Mouse (Mus musculus) cerebral cortex, adult 2 months (tissue): ENCODE data around the gene Rbm3.

ENCODE experiments used
- WGBS: fragments of 180-500 bp; shearing (Covaris S2); methylation state at CpG from one replicate; pipeline ENCODE4 v1.1.7; 2018; 5-methylcytosine and 5-hydroxymethylcytosine counted together

Gene Rbm3

DNA sequence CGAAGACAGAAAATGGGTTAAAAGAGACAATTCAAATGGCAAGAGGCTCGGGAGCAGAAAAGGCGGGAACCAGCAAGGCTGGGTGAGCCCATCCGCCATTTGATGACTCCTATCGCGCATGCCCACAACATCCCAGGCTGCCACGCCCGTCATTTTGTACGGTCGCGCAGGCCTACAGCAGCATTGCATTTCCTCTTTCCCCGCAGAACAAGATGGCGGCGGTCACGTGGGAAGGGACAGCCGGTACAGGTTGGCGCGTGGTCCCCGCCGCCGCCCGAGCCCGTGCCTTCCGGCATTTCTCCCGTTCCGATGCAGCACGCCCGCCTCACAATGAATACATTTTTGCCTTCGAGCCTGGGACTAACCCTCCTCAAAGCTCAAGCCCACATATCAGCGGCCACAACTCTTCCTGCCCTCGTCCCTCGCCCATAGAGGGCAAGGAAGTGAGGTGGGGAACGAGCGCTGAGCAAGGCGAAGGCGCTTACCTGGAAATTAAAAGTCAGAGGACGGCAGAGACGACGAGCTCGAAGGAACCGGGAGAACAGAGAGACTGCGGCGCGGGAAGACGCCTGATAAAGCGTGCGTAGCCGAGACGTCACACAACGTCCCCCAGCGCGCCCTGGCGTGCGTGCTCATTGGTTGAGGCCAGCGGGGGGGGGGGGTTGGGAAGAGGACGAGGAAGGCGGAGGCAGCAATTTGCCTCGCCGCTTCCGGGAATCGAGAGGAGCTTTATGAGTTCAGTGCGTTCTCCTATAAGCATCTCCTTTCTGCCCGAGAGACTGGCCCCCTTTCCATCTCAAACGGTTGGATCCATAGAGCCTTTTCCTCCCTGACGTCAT lies at the start of gene Rbm3:
Rbm3 (minus strand) TSS at position 728 of the 839 bp plus-strand sequence.
- WGBS = 2% methylated on average over 62 of the region's 65 CpGs

DNA sequence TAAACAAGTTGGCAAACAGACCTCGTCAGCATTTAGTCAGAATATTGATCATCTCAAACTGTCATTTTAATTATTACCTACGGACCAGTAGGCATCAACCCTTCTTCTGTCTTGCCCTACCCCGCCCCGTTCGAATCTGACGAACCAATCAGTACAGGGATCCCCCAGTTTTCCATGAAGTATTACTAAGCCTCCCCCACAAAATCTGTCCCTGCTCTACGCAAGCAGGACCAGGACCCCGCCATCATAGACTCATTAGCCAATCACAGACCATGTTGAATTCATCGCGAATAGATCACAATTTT lies 47.7 kb upstream of the Rbm3 start, which contains the start of gene Ebp:
Ebp (minus strand) TSS at position 94 of the 305 bp plus-strand sequence.
- 4% methylated on average over 10 of the region's 10 CpGs for WGBS

DNA sequence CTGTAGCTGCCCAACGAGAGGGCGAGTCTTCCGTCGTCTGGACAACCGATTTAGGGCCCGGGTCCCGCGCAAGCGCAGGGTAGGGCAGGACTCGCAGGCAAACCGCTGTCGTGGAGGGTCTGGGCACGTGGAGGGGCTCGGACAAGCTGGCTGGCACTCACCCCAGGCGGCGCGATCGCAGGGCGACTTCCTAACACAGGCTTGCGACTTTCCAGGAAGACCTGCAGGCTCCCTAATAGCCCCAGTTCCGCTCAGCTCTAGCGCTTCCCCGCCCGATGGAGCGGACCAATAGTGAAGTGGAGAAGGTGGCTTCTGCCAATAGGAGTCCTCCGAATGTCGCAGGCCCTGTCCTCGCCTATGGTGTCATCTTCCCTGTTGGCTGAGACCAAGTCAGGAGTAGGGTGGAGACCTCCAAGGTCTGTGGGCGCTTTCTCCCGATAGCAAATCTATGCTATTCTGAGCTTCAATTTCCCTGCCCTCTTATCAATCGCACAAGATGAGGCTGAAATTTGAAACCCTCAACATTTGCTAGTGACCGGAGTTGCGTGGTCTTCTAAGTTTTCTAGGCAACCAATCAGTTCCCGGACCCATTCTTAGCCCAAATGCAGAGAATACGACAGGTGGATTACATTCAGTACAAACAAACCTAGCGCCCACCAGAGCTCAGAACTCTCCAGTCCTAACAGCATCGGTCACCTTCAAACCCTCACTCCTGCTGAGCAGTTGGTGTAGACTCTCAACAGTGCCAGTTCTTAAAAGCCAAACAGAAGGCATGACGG lies 47.1 kb upstream of the Rbm3 start:
- 6% methylated on average over 38 of the region's 38 CpGs for WGBS

DNA sequence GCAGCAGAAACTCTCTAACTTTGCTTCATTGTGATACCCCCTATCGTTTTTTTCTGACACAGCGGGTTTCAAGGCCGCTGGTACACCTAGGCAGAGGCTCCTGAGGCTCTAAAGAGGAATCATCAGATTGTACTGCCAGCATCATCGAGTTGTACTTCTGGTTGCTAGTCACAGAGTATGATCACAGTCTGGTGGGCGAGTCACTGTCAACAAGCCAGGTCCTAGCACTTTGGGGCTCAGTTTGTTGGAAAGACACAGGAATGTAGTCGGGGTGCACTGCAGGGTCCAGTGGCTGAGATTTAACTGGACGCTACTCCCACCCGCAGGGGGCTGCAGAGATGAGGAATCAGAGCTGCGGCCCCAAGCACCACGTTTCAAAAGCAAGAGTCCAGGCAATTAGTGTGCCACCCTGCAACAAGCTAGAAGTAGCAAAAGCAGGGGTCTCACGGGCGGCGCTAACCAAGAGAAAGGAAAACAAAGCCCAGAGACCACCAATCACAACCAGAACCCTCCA lies 46.5 kb upstream of the Rbm3 start:
- WGBS = 1% methylated on average over 13 of the region's 13 CpGs

DNA sequence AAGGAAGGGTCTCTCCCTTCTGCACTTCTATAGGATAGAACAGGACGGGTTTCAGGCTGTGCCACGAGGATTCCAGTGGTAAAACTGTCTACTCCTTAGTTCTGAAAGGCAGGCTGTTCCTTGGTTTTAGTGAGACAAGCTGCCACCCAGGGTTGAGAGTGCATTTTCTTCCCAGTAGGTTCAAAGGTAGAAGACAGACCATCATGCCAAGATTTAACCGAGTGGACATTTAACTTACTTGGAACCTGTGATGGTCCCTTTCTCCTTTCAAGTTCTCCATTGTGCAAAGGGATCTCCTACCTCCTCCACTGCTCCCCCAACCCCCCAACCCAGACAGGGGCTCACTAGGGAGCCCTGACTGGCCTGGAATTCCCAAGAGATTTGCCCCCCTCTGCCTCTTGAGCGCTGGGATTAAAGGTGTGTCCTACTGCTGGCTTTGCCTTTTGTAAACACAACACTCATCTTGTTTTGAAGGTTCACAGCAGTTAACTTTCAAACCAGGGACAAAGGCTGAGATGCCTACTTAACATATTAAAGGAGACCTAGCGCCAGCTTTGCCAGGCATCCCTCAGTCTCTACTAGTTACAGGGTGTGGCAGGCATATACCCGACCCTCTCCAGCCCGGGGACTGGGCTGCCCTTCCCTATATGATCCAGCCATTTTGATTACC lies 37.3 kb upstream of the Rbm3 start:
- 33% methylated on average over 7 of the region's 7 CpGs for WGBS

DNA sequence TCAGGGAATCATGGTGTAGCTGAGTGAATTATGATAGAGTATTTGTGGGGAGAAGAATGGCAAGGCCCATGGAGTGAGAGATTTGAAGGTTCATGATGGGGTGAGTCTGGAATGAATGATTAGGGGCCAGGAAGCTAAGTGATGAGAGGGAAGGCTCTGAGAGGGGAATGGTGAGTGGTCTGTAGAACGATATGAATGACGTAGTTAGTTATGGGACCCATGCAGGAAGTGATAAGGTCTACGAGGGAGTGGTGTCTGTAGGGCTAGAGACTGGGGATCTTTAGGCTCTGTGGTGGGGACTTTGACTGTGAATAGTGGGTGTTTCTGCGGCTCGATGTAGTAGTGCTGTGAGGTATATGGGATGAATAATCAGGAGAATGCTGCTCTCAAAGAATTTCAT lies 34.0 kb upstream of the Rbm3 start:
- 92% methylated on average over 5 of the region's 5 CpGs for WGBS

DNA sequence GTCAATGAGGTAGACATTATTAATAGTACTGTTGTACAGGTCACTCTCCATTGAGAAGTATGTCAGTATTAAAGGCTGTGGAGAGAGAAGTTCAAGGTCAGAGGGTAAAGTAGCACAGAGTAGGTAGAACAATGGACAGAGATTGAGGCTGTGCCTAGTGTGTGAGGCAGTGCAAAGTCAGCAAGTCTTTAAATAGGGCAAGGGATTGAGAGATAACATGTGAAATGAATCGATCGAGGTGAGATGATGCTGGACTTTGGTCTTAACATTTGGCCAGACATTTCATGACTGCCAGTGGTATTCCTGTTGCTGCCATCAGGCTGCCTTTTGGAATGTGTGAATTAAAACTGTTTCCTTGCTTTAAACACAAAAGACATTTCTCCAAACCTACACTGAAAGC lies 33.2 kb upstream of the Rbm3 start:
- WGBS = 90% methylated on average over 2 of the region's 2 CpGs

DNA sequence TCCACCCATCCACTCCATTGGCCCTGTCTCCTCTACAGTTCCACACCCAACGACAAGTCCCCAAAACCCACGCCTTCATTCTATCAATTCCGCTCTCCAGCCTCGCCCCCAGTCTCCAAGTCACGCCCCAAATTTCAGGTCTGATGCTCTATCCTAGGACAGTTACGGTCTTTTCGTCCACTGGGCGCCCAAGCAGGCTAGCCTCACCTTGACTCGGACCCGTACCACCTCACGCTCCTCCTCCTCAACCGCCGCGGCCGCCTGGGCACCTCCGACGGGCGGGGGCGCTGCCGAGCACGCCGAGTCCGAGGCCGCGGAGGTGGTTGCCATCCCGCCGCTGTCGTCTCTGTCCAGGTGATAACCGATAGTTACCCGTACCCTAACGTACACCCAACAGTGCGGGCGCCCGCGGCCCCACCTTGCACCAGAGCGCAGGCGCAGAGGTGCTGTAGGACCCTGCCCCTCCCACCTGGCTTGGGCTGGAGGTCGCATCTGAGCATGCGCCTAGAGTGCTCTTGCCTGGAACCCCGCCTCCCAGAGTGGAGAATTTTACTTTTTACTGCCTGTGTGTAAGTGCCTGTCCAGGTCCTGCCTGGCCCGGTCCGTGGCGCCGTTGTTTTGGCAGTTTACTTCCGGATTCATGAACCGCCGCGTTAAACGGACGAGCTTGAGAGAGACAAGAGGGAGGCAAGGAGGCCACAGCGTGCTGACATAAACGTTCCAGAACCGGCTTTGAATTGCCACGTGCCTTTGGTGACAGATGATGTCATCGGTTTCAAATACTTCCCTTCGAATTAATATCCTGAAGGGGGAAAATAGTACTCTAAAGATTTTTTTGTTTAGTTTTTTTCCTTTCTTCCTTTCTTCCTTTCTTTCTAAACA lies 30.1 kb upstream of the Rbm3 start, which contains the start of gene Tbc1d25:
Tbc1d25 (minus strand) TSS at position 678 of the 882 bp plus-strand sequence.
- WGBS = 2% methylated on average over 56 of the region's 56 CpGs

DNA sequence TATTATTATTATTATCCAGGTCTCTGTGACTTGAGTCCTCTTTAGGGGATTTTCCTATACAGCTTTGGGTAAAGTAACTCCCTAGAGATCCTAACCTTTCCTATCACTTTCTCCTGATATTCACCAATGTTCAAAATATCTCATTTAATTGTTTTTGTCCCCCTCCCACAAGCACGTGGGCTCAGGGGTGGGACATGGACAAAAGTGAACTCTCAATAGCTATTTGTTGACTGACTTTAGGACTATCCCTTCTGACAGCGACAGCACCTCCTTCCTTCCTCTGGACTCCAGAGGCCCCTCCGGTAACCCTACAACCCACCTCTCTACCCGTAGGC lies 29.5 kb upstream of the Rbm3 start:
- WGBS = 4% methylated on average over 4 of the region's 4 CpGs

DNA sequence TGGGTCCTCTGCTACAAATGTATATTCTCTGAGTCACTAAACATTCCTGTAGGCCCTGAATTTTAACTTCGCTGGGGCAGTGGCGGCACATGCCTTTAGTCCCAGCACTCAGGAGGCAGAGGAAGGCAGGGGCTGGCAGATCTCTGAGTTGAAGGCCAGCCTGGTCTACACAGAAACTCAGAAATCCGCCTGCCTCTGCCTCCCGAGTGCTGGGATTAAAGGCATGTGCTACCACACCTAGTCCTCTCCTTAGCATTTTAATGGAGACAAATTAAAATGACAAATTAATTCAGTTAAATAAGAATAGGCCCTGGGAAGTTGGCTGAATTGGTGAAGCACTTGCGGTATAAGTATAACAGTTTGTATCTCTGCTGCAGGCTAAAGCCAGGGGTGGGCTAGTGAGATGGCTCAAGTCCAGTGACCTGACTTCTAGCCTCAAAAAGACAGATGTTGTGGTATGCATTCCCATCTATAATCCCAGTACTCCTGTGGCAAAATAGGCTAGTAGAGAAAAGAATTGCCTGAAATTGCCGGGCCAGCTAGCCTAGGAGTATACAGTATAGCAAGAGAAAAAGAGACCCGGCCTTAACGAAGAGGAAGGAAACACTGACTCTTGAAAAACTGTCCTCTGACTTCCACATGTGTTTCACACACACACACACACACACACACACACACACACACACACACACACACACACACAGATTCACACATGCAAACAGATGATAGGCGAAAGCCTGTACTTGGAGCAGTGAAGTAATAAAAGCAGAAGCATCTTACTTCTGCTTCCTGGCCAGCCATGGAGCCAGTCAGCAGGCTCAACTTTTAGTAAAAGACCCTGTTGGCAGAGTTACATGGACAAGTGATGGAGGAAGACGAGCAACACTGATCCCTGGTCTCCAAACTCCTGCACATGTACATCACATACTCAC lies 22.3 kb upstream of the Rbm3 start:
- WGBS = 89% methylated on average over 8 of the region's 10 CpGs

DNA sequence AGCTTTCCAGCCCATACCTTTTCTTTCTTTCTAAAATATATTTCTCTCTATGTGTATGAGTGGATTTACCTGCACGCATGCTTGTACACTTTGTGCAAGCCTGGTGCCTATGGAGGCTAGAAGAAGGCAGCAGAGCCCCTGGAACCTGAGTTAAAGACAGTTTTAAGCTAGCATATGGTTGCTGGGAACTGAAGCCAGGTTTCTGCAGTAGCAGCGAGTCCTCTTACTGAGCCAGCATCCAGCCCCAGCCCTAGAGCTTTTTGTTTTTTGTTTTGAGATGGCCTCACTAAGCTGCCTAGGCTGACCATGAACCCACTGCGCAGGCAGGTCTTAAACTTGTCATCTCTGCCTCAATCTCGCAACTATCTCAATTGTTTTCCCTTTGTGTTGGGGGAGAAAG lies 18.8 kb upstream of the Rbm3 start:
- WGBS = 81% methylated on average over 4 of the region's 4 CpGs

DNA sequence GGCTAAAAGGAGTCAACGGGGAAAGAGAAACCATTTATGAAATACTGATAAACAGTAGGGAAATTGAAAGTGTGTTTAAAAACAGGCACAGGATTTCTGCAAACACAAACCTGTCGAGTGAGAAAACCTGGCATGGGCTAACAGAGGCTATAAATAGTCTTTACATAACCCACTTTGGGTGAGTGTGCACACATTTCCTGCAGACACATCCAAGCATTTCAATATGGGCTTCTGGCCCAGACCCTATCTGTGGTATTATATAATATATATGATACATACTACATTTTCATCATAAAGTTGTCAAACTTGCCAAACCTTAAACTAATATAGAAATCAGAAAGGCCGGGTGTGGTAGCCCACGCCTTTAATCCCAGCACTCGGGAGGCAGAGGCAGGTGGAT lies 17.4 kb upstream of the Rbm3 start:
- 42% methylated on average over 5 of the region's 5 CpGs for WGBS

DNA sequence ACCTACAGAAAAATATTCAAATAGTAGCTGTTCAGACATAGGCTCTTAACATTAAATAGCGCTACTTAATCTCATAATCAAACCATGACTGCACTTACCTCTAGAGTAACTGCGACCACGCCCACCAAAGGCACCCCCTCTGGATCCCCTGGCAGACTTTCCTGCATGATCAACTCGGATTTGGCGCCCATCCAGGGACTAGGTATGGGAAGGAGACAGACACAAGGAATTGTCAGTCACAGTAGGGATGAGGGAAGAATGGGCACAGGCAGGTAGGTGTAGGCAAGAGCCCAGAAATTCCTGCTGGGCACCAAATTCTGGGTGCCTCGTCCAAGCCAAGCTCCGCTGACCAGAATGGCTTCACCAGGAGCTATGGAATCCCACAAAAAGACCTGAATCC lies 1.9 kb downstream of the Rbm3 start:
- 51% methylated on average over 7 of the region's 7 CpGs for WGBS

DNA sequence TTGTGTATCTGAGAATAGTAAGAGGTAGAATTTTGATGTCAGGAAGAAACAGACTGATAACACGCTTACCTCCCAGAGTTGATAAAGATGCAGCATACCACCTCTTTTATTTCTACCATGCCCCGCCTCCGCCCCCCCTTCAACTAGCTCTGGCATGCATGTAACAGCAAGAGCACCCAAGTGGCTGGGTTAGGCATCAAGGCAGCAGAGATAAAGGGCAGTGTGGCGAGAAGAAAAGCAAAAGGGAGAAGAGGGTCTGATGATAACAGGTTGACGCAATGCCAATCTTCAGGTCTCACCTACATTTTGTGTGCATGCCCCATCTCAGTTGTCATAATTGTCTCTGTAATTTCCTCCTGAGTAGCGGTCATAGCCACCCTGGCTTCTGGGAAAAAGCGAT lies 2.7 kb downstream of the Rbm3 start:
- 80% methylated on average over 7 of the region's 7 CpGs for WGBS

DNA sequence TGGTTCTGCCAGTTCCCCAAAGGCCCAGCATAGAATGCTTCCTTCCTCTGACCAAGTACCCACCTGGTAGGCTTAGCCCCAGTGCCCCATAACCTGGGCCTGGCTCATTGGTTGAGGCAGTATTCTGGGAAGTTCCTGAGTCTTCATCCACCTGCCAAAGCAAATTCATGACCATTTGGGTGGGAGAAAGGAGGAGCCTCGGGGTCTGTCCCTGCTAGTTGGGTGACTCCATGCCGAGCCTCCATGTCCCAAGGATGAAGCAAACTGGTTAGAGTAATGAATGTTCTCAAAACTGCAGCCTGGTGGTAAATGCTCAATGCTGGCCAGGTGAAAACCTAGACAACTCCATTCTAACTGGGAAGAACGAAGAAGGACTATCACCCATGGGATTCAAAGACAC lies 4.6 kb downstream of the Rbm3 start:
- 66% methylated on average over 3 of the region's 3 CpGs for WGBS

DNA sequence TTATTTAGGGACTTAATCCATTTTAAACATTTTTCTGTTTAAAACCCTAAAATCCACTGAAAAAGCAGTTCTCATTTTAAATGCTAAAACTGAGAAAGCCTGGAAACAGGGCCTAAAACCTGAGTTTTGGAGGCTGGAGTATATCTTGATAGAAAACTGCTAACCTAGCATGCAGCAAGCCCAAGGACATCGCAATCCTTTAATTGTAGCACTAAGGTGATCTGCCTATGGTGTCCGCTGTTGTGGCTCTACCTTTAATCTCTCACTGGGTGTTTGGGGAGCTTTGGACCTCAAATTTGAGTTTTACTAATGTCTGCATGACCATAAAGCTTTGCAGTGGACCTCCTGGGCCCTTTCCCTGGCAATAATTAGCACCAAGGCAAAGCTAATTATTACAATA lies 5.2 kb downstream of the Rbm3 start:
- WGBS = 88% methylated on average over 2 of the region's 2 CpGs

DNA sequence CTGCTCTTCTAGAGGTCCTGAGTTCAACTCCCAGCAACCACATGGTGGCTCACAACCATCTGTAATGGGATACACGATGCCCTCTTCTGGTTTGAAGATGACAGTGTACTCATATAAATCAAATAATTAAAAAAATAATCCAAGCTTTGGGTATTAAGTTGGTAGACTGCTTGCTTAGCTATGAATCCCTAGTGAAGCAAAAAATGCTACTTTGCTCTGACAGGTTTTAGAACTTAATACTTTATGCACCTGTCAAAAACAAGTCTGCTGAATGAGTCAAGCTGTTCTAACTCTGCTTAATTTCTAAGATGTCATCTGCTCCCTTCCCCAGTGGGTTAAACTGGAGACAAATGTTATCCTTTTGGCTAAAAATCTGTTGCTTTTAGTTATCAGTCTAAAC lies 6.2 kb downstream of the Rbm3 start:
- 55% methylated on average over 1 of the region's 1 CpGs for WGBS

DNA sequence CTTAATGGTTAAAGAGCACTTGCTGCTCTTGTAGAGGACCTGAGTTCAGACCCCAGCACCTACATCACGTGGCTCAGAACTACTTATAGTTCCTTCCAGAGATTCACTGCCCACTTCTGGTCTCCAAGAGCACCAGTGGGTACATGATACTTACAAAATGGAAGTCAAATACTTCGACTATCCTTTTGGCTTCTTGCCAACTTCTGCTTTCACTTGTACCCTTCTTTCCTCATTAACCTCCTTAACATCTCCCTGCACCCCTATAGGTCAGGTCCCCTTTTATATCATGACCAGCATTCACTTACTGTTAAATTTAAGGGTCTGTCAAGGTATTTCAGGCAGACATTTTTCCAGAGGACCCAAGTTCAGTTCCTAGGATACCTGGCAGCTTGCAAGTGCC lies 9.8 kb downstream of the Rbm3 start:
- 38% methylated on average over 2 of the region's 2 CpGs for WGBS

DNA sequence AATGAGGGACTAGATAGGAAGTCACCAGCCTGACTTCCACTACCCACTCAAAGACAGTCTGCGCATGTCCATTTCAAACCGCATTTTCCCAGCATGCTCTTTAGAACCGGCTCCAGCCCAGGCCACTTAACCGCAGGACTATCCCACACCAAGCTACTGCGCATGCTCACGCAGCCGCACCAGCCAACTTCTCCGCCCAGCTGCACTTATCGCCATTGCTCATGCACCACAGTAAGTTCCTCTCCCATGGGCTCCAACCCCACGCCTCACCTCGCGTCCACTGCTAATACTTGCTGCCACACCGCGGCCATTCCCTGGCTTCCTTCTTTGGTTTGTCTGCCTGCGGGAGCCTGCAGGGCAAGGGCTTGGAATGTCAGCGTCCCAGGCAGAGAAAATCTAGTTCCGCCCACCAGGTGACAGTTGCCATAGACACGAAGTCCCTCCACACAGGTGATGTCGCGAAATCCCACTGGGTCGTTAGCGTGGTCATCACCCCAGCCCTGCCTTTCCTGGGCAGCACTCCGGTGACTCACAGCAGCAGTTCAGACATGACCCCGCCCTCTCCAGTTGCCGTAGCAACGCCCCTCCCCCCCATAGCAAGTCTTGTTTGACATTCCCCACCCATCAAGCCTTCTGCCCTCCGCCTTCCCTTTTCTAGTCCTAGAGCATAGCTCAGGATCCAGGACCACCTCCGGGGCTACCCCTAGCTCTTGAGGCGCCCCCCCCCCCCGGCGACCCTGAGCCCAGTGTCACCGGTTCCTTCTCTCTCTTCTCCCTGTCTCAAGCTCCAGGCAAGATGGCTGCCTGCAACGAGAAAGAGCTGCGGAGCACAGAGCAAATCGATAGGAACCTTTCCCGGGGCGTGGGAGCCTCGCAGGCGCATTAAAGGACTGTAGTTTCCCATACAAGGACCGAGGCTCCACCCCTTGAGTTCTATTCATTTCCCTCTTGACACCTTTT lies 13.4 kb downstream of the Rbm3 start, which contains the start of gene Wdr13:
Wdr13 (minus strand) TSS at position 876 of the 960 bp plus-strand sequence.
- 5% methylated on average over 39 of the region's 40 CpGs for WGBS
